Mouse (Mus musculus) frontal cortex, adult (tissue): ENCODE results near the gene Uba5.

ENCODE experiments used
- ATAC-seq: cut with Nextera tagmentation; 2 replicates; pipeline ENCODE4 v1.9.2; 2017; ENCODE audit warnings: mild to moderate bottlenecking, moderate library complexity, mixed read lengths; ENCODE audit not compliant: low TSS enrichment

Gene Uba5

GRCm38 (mm10) chr9:104063244-104063961, 469 bp upstream of the Uba5 start, which contains the start of gene Acad11:
Acad11 (plus strand) TSS chr9:104063377.
- ATAC-seq: peak; percentile 93

- no peak for ATAC-seq
Observed at GRCm38 (mm10) chr9:104051028-104051427, 11.9 kb downstream of the Uba5 start.

GRCm38 (mm10) chr9:104043676-104044075, 19.3 kb downstream of the Uba5 start:
- ATAC-seq: no peak

- ATAC-seq: no peak
Observed at GRCm38 (mm10) chr9:104040362-104040761, 22.6 kb downstream of the Uba5 start, which contains the start of gene Gm28305. Gm28305 (plus strand) TSS chr9:104040662.

- no peak for ATAC-seq
Observed at GRCm38 (mm10) chr9:104039742-104040141, 23.2 kb downstream of the Uba5 start.

GRCm38 (mm10) chr9:104039031-104039695, 23.8 kb downstream of the Uba5 start:
- ATAC-seq: no peak

- no peak for ATAC-seq
Observed at GRCm38 (mm10) chr9:104038266-104038665, 24.7 kb downstream of the Uba5 start.

- ATAC-seq: peak; percentile 88
Observed at GRCm38 (mm10) chr9:104035261-104036015, 27.5 kb downstream of the Uba5 start.

GRCm38 (mm10) chr9:104034718-104035117, 28.2 kb downstream of the Uba5 start:
- no peak for ATAC-seq

- no peak for ATAC-seq
Observed at GRCm38 (mm10) chr9:104034231-104034630, 28.7 kb downstream of the Uba5 start.

- ATAC-seq: no peak
Observed at GRCm38 (mm10) chr9:104029861-104030260, 33.1 kb downstream of the Uba5 start.

- no peak for ATAC-seq
Observed at GRCm38 (mm10) chr9:104027186-104027585, 35.7 kb downstream of the Uba5 start.

- no peak for ATAC-seq
Observed at GRCm38 (mm10) chr9:104021026-104021425, 41.9 kb downstream of the Uba5 start.

GRCm38 (mm10) chr9:104014526-104014925, 48.4 kb downstream of the Uba5 start:
- peak; percentile 59 for ATAC-seq

- ATAC-seq: peak; percentile 73
Observed at GRCm38 (mm10) chr9:104002913-104003330, 60.0 kb downstream of the Uba5 start.

- ATAC-seq: peak; percentile 95
Observed at GRCm38 (mm10) chr9:104001921-104002859, 60.7 kb downstream of the Uba5 start, which contains the start of gene Nphp3. Nphp3 (plus strand) TSS chr9:104002544.

GRCm38 (mm10) chr9:104000601-104001000, 62.3 kb downstream of the Uba5 start:
- ATAC-seq: no peak
